Mouse (Mus musculus) cerebellum, adult 18-20 months (tissue): Measurements from ENCODE around the gene Sh3rf1.
A peak's percentile ranks its signal among the peaks of the same experiment; 100 is the strongest.

Experiments
- DNase-seq, 2 experiments: peaks; one replicate each; pipeline ENCODE4 v3.0.0; 2021

The Sh3rf1 gene

GRCm38 (mm10) chr8:61224380-61225092 lies 864 bp downstream of the Sh3rf1 start:
- DNase-seq = peak; percentile 6 to 14

DNA sequence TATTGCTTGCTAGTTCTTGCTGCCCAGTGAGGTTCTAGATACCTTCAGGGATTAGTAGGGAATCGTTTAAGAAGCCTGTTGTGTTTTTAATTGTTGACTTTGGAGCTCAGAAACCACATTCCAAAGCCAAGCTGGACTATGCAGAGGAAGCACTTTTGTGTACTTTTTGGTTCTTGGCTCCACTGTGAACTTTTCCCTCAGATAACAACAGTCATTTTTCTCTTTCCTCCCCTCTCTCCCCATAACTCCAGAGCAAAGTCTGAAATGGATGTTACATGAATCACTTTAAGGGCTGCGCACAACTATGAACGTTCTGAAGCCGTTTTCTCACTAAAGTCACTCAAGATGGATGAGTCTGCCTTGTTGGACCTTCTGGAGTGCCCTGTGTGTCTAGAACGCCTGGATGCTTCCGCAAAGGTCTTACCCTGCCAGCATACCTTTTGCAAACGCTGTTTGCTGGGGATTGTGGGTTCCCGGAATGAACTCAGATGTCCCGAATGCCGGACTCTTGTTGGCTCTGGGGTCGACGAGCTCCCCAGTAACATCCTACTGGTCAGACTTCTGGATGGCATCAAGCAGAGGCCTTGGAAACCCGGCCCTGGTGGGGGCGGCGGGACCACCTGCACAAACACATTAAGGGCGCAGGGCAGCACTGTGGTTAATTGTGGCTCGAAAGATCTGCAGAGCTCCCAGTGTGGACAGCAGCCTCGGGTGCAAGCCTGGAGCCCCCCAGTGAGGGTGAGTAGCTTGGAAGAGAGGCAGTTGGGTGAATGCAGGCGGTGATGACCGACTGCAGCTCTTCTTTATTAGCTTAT lies 2.1 kb downstream of the Sh3rf1 start:
- DNase-seq = no peak

- DNase-seq = no peak
Observed at GRCm38 (mm10) chr8:61226632-61227031, 3.0 kb downstream of the Sh3rf1 start.

- no peak for DNase-seq
Observed at GRCm38 (mm10) chr8:61228678-61229077, 5.0 kb downstream of the Sh3rf1 start.

- DNase-seq = no peak
Observed at GRCm38 (mm10) chr8:61229511-61230195, 6.0 kb downstream of the Sh3rf1 start.

DNA sequence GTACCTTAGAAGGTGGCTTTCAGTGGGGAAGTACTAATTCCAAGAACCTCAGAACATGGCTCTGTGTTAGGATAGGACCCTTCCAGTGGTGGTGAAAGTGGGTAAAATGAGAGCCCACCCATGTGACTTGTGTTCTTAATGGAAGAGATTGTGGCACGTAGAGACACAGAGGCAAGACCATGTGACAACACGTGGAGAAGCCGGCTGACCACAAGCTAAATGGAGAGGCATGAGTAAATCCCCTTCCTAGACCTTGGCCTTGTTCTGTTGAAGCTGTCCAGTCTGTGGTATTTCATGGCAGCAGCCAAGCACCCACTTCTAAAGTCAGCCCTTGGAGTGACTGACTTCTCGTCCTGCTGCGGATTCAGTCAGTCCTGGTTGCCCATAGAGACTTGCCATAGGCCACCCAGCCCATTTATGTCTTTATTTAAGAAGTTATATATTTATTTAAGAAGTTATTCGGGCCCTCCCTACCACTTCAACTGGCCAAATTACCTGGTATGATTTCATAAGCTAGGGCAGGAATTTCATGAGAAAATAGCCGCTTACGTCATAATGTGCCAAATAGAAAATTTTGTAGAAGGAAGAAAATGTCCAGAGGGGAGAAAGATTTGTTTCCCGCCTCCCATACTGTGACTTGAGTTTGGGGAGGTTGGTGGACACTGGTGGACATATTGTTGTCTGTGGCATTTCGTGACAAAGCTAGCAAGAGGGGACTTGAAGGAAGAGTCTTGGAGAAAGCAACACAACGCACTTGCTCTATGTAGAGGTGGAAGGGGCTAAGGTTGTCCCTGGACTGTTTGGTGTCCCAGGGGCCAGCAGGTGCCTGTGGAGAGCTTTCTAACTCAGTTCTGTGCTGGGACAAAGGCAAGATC lies 7.4 kb downstream of the Sh3rf1 start:
- DNase-seq = no peak

- no peak for DNase-seq
Observed at GRCm38 (mm10) chr8:61235499-61235898, 11.8 kb downstream of the Sh3rf1 start.

DNA sequence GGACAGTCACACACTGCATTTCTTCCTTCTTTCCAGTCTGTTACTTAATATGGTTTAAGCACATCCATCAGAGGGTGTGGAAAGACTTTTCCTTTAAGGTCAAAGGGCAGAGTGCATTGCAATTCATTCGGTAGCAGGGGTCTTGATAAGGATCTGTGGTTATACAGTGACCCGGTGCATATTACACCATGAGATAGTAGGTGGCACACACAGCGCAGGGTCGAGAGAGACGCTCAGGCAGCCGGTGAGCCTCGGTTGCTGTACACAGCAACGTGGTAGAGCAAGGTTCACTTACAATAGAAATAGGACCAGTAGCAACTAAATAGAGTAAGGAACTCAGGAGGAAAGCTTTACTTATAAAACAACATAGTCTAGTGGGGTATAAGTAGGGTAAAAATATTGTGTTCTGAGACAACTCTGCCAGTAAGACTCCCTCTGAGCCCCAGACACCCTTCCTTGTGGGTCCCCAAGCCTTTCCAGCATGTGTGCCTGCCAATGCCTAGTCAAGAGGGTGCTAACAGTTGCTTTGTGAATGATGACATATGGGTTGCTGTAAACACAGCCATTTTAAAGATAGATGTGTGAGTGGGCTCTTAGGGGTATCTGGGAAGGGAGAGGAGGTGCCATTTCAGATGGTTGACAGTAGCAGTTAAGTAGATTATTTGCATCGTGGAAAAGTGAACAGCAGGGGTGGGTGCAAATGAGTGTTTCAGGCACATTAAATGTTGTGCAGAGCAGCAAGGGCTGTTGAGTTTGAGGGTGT lies 13.0 kb downstream of the Sh3rf1 start:
- DNase-seq = no peak

DNA sequence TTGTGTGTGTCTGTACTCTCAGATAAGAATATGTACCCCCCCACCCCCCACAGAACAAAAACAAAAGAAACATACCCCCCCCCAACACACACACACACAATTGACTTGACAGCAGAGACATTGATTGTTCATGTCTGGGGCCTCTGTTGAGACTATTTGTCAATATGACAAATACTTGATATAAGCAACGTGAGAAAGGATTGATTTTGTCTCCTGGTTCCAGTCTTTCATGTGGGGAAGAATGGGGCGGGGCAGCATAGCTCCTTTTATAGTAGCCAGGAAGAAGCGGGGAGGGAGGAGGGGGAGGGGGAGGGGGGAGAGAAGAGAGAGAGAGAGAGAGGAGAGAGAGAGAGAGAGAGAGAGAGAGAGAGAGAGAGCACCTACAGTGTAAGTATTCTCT lies 15.9 kb downstream of the Sh3rf1 start:
- no peak for DNase-seq

DNA sequence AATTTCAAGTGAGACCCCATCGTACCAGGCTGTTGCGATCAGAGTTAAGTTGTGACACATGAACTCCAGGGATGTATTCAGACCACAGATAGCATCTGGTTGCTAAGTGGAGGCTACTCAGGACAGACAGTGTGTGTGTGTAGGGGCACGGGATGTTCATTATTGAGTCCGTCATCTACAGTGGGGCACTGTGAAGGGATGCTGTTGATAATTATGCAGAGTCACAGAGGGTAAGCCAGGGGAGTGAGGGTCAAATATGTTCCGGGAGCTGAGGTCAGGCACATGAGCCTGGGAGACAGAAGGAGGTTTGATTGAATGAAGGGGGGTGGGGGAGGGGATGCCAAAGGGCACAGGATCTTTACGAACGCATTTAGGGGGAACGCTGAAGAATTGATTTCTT lies 17.6 kb downstream of the Sh3rf1 start:
- DNase-seq = no peak

- DNase-seq = no peak
Observed at GRCm38 (mm10) chr8:61242896-61243295, 19.2 kb downstream of the Sh3rf1 start.

DNA sequence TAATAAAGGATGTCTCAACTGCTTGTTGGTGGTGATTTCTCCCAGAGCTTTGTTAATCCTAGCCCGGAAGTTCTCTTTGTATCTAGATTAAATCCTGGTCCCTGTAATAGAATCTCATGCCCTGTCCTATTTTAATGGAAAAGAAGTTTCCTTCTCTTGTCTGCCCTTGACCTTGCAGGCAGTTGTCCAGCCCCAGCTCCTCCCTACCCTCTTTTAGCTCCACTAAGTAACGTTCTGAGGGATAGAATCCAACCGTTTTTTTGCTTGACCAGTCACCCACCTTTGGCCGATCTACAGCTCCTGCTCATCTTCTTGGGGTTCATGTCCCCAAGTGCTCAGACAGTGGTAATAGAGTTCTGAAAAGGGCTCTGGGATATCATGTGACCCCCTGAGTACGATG lies 19.8 kb downstream of the Sh3rf1 start:
- DNase-seq = no peak

DNA sequence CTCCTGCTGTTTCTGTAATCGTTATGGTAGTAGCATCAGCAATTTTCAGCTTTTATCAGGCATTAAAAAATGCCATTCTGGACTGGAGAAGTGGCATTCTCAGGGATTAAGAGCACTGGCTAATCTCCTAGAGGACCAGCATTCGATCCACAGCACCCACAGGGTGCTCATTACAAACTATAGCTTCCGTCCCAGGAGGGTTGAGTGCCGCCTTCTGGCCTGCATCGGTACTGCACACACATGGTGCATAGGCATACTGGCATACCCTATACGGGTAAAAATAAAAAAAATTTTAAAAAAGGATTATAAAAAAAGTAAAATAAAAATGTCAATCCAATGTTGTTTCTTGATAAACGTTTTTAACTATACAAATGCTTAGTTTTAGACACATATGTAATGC lies 20.5 kb downstream of the Sh3rf1 start:
- no peak for DNase-seq

DNA sequence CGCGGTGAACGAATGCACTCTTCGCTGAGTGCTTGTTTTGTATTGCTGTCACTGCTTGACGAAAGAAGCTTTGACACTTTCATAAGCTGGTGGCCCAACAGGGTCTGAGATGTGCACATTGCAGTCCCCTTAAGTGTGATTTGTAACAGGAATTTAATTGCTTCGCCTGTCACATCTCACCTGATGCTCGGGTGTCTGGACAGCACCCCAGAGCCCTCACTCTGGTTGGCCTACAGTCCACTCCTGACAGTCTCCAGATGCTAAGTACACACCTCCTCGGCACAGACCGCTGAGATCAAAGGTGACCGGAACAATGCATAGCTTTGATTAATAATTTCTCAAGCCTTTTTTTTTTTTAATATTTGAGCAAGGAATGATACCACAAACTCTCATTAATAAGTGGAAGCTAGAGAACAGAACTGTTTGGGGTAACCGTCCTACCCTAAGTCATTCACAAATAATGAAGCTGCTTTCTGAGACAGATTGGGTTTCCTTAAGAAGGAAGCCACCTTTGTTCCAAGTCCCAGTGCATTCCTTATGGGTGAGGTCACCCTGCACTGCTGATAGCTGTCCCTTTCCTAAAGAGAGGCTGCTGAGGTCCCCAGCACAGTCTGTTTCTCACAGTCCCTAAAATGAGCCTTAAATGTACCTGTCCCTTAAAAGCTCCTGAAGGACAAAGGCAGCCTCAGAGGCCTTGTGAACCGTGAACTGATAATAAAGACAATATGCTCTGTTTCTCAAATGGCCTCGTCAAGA lies 23.8 kb downstream of the Sh3rf1 start:
- no peak for DNase-seq

DNA sequence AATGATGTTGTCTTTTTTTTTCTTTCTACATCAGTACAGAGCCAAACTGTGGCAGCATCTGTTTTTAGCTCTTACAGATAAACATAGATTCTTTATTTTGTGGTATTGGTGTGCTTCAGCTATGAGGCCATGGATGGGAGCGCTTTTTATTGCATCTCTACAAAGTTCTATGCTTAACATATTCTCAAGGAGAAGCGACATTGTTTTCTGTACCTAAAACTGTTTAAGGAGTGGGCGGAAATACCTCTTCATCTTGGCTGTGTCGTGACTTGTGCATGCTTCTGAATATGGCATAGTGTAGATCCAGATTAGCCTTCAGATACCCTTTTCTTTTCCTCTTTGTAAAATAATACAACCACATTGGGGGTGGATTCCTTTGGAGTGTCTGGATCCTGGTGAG lies 25.8 kb downstream of the Sh3rf1 start:
- no peak for DNase-seq

DNA sequence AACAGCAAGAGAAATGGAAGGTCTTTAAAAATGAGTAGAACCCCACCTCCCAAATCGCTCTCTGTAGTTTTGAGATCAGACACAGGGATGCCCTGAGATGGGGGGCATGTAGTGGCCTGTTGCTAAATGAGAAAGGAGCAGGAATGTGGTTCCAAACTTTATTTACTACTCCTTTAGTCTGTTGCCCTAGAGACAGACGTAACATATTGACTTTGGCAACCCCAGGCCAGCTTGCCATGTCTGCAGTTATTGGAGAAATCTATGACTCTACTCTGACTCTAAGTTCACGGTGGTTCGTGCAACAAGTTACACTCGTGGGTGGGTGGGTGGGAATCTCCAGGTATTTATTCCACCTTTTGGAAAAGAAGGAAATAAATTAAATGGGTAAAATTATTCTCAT lies 30.5 kb downstream of the Sh3rf1 start:
- DNase-seq = no peak

- DNase-seq = no peak
Observed at GRCm38 (mm10) chr8:61258828-61259227, 35.2 kb downstream of the Sh3rf1 start.

DNA sequence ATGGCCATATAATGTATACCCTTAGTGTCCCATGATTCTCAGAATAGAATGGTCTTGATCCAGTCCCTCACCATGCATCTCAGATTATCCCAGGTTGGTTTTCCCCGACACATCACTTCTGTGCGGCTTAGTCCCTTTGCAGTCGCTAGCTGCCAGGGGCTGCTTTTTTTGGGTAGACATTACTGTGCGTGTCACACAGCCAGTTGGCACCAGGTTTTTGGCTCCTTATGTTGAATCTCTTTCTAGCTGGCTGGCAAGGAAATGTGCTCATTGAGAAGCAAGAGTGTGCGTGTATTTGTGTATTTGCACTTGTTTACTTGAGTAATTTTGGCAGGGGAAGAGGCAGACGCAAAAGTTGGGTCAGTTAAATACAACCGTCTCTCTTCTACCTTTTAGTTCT lies 35.9 kb downstream of the Sh3rf1 start:
- peak; percentile 4 to 12 for DNase-seq

- no peak for DNase-seq
Observed at GRCm38 (mm10) chr8:61260530-61260929, 36.9 kb downstream of the Sh3rf1 start.

- DNase-seq = no peak
Observed at GRCm38 (mm10) chr8:61261374-61261773, 37.7 kb downstream of the Sh3rf1 start.

GRCm38 (mm10) chr8:61263691-61264090 lies 40.0 kb downstream of the Sh3rf1 start:
- DNase-seq = no peak
